Mouse (Mus musculus) erythroblast, adult 5-6 weeks (primary cell): ENCODE results near the gene Spock1. TPM values are rescaled to one million over a fixed set of nuclear protein-coding genes. Genes with fewer than 3 reads are reported as not detected.

Experiments
- ATAC-seq: replicated peaks from 2 replicates; pipeline ENCODE4 v1.8.0; 2016; ENCODE audit warnings: moderate number of reproducible peaks, mild to moderate bottlenecking, moderate TSS enrichment, inconsistent platforms; ENCODE audit not compliant: poor library complexity, low FRiP score, severe bottlenecking
- total RNA-seq, 2 experiments: library from RNA; stranded (forward) in 1 of 2; stranded (reverse) in 1 of 2; fragments of 150-400 nt in 1 of 2; fragments of 200-764, 138-1000 nt in 1 of 2; gene quantifications; 2 replicates each; pipeline versions ENCODE4 v1.2.3 to v1.2.4; 2015 to 2017; ENCODE audit warnings: low replicate concordance in 2 of 2

Gene Spock1
- total RNA-seq, 2 experiments from 2014 or later: not detected

- no peak for ATAC-seq
Observed at GRCm38 (mm10) chr13:57811253-57811652, 96.9 kb downstream of the Spock1 start.

DNA sequence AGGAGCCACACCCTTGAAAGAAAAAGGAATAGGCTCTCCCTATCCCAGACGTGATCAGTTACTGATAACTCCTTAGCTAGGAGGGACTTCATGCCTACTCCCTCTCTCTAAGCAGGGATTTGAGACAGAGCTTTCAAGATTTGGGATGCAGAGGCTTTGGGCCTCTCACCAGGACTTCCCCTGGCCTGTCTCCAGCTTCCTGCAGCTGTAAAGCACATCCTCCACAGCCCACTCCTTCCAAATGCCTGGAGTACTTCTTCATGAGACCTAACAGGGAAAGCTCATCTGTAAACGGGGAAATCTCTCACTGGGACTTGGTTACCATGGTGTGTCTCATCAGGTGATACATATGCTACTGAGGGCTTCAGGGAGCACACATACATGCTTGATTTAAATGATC is 97.3 kb downstream of the Spock1 start:
- ATAC-seq: no peak

GRCm38 (mm10) chr13:57810083-57810482 is 98.0 kb downstream of the Spock1 start:
- ATAC-seq: no peak

DNA sequence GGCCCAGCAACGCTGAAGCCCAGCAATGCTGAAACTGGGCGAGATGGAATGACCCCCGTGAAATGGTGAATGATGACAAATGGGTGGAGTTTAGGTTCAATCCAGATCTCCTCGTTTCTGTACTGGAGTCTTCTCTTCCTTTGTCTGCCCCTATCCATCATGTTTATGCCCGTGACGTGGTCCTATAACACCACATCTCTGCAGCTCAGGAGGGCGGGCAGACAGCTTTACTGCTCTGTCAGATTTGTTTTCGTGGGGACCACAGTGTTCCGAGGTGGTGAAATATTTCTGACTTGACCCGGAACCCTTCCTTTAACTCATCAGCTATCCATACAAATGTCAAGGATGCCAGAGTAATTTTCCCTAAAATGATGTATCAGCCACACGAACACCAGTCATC is 98.5 kb downstream of the Spock1 start:
- no peak for ATAC-seq

- ATAC-seq: no peak
Observed at GRCm38 (mm10) chr13:57806816-57807215, 101.3 kb downstream of the Spock1 start.

GRCm38 (mm10) chr13:57806301-57806700 is 101.8 kb downstream of the Spock1 start:
- no peak for ATAC-seq

- ATAC-seq: no peak
Observed at GRCm38 (mm10) chr13:57798633-57799032, 109.5 kb downstream of the Spock1 start.

- no peak for ATAC-seq
Observed at GRCm38 (mm10) chr13:57796951-57797692, 111.0 kb downstream of the Spock1 start.

DNA sequence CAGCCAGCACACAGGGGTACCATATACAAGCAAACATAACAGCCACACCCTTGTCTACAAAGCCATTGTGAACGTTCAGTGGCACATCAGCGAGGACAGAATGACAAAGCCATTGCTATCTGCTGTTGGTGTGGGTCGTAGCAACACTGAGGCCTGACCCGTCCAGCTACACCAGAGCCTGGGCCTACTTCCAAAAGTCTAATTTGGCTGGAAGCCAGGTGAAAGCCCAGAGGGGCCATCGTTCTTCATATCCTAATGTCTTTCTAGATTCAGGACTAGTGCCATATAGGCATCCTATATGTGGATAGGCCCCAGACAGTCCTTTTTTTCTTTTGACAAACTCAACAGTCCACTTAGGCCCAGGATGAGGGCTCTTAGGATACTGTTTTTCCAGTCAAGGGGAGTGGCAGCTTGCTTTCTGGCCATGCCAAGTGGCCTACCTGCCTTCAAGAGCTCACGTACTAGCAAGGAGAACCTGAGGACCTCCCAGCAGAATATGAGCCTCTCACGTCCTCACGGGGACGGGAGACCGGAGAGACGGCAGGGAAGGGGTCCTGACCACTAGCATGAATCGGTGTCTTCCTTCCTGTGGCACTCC is 114.4 kb downstream of the Spock1 start:
- no peak for ATAC-seq

DNA sequence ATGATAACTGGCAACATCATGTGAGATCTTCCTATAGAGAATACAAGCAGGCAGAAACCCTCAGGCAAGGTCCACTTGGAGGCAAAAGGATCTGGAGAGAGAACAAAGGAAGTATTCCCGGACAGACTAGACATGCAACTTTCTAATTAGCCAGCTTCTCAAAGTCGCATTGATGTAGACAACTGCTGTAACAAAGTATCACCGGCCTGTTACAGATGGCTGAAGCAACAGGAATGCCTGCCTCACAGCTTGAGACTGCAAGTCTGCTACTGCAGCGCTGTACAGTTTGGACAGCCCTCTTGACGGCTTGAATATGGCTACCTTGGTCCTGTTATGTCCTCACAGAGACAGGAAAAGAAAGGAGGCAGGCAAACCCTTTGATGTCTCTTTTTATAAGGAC is 118.3 kb downstream of the Spock1 start:
- ATAC-seq: no peak

GRCm38 (mm10) chr13:57788299-57788698 is 119.8 kb downstream of the Spock1 start:
- ATAC-seq: no peak

DNA sequence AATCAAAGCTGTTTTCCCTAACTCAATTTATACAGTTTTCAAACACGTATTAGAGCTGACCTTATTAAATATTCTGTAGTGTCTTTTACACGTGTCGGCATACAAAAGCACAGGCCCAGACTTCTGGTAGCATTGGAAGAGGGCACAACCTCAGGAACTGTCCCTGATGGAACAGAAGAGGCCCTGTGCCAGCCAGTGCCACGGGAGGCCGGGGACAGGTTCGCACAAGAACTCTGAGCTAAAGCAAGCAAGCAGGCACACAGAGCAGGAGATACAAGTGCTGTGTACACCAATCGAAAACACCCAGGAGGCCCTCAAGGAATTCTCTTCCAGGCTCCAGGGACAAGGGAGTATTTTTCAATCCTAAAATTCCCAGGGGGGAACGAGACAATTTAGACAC is 121.9 kb downstream of the Spock1 start:
- ATAC-seq: no peak

- no peak for ATAC-seq
Observed at GRCm38 (mm10) chr13:57782975-57783374, 125.2 kb downstream of the Spock1 start.

DNA sequence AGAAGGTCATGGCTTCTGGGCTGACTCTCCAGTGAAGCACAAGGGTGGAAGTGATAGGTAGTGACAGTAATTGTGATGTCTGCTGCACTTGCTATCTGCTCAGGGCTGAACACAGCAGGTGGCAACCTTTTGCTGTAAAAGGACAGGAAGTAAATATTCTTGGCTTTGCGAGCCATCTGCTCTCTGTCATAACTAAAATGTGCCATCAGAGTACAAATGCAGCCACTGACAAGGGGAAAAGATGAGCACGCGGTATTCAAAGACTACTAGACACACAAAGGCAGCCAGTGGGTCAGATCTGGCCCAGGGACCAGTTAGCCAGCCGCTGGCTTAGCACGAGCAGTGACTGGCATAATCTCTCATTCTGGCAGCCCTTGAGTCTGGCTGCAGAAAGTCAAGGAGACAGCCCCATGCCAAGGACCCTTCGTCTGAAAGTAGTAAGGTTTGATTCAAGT is 126.0 kb downstream of the Spock1 start:
- ATAC-seq: no peak

GRCm38 (mm10) chr13:57779146-57779545 is 129.0 kb downstream of the Spock1 start:
- no peak for ATAC-seq

DNA sequence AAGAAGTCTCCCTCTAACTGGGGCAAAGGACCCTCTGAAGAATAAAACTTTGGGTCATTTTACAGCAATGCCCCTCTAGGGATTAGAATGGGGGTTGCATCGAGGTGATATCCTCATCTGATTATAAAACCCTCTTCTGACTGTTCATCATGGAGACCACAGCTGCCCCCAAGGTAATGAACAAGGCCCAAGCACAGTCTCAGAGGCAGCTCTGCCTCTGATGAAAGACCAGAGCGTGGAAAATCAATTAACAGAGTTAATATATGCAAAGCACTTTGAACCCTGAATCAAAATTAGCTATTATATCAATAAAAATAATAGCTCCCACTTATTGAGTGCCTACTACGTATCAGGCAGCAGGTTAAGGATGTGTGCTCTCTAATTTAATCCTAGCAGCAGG is 129.6 kb downstream of the Spock1 start:
- ATAC-seq: no peak

DNA sequence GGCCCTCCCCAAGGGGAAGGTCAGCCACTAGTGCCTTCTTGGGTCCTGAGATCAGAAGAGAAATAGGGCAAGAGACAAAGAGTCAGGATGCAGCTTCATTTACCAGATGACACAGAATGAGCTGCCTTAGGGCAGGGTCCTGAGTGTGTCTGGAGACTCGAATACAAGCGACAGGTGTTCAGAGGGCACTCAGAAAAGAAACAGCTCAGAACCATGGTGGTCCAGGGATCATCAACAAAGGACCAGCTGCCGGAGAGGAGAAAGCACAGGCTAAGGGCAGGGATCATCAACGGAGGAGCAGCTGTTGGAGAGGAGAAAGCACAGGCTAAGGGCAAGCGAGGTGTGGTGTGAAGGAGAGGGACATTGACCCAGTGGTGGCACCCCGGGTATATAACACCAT is 136.1 kb downstream of the Spock1 start:
- no peak for ATAC-seq

DNA sequence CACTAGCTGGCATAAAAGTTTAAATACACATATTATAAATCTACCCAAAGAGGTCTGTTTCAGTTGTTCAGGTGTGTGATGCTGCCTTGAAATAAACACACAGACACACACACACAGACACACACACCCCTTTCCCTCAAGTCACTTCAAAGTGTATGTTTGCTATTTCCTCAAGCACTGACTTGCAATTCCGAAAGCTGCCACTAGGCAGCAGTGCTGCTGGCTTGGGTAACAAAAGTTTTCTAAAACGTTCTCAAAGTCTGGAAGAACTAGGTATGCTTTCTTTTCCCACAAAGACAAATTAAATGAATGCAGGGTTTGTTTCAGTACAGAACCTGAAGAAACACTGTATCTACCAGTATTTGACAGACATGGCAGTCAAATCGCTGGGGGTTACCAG is 141.4 kb downstream of the Spock1 start:
- no peak for ATAC-seq

GRCm38 (mm10) chr13:57761122-57761521 is 147.0 kb downstream of the Spock1 start:
- ATAC-seq: no peak

GRCm38 (mm10) chr13:57760618-57761017 is 147.5 kb downstream of the Spock1 start:
- no peak for ATAC-seq

- ATAC-seq: no peak
Observed at GRCm38 (mm10) chr13:57756316-57756715, 151.8 kb downstream of the Spock1 start.

GRCm38 (mm10) chr13:57750831-57751230 is 157.3 kb downstream of the Spock1 start:
- ATAC-seq: no peak
